Mouse (Mus musculus): ENCODE measurements at regions not wholly inside any gene's neighbourhood (a gene's known extent, or its start where the extent isn't known, plus 50 kb on each side); places are given as distances from the start of the nearest gene placed in this dataset.

GRCm38 (mm10) chr16:29054423-29054822 lies 125.0 kb upstream of the Mb21d2 start:
- TF ChIP-seq CTCF (IDR thresholded peaks at IDR 0.05; ENCODE audit: control insufficient read depth, insufficient read depth, insufficient replicate concordance, low read depth, low read length) (no peak), POLR2A (IDR thresholded peaks at IDR 0.05; ENCODE audit: control insufficient read depth, low read depth, low read length) (no peak)
- Histone ChIP-seq H3K36me3 (ENCODE audit: control insufficient read depth, insufficient read depth, low read length) (no peaks in the 10 kb centered on the region), H3K4me1 (ENCODE audit: control insufficient read depth, insufficient read depth, low read length) (no peaks in the 10 kb centered on the region), H3K27ac (ENCODE audit: control insufficient read depth, insufficient read depth, low read depth, low read length) (no peak overlapping the region), H3K4me3 (ENCODE audit: control insufficient read depth, low read depth, low read length) (peak overlapping the region; percentile 39), H3K27me3 (ENCODE audit: control insufficient read depth, insufficient read depth, low read length) (no peaks in the 10 kb centered on the region)

GRCm38 (mm10) chr16:29046453-29046993 lies 117.0 kb upstream of the Mb21d2 start:
- no peaks in the 10 kb centered on the region for H3K4me1 ChIP-seq (ENCODE audit: control insufficient read depth, insufficient read depth, low read length)
- TF ChIP-seq CTCF (IDR thresholded peaks at IDR 0.05; ENCODE audit: control insufficient read depth, insufficient read depth, insufficient replicate concordance, low read depth, low read length), result no peak
- no peak for TF ChIP-seq POLR2A (IDR thresholded peaks at IDR 0.05; ENCODE audit: control insufficient read depth, low read depth, low read length)
- no peaks in the 10 kb centered on the region for H3K36me3 ChIP-seq (ENCODE audit: control insufficient read depth, insufficient read depth, low read length)
- H3K4me3 ChIP-seq (ENCODE audit: control insufficient read depth, low read depth, low read length), result no peak overlapping the region
- no peak overlapping the region for H3K27ac ChIP-seq (ENCODE audit: control insufficient read depth, insufficient read depth, low read depth, low read length)
- H3K27me3 ChIP-seq (ENCODE audit: control insufficient read depth, insufficient read depth, low read length), result no peaks in the 10 kb centered on the region

- TF ChIP-seq CTCF (IDR thresholded peaks at IDR 0.05; ENCODE audit: control insufficient read depth, insufficient read depth, insufficient replicate concordance, low read depth, low read length) (no peak), POLR2A (IDR thresholded peaks at IDR 0.05; ENCODE audit: control insufficient read depth, low read depth, low read length) (no peak)
- Histone ChIP-seq H3K27me3 (ENCODE audit: control insufficient read depth, insufficient read depth, low read length) (no peaks in the 10 kb centered on the region), H3K4me1 (ENCODE audit: control insufficient read depth, insufficient read depth, low read length) (no peaks in the 10 kb centered on the region), H3K36me3 (ENCODE audit: control insufficient read depth, insufficient read depth, low read length) (no peaks in the 10 kb centered on the region), H3K27ac (ENCODE audit: control insufficient read depth, insufficient read depth, low read depth, low read length) (no peak overlapping the region), H3K4me3 (ENCODE audit: control insufficient read depth, low read depth, low read length) (no peak overlapping the region)
Observed at GRCm38 (mm10) chr16:29035523-29035922, 106.0 kb upstream of the Mb21d2 start.

- TF ChIP-seq POLR2A (IDR thresholded peaks at IDR 0.05; ENCODE audit: control insufficient read depth, low read depth, low read length) (no peak), CTCF (IDR thresholded peaks at IDR 0.05; ENCODE audit: control insufficient read depth, insufficient read depth, insufficient replicate concordance, low read depth, low read length) (no peak)
- H3K27ac ChIP-seq (ENCODE audit: control insufficient read depth, insufficient read depth, low read depth, low read length), result no peak overlapping the region
- no peak overlapping the region for H3K4me3 ChIP-seq (ENCODE audit: control insufficient read depth, low read depth, low read length)
- no peaks in the 10 kb centered on the region for H3K4me1 ChIP-seq (ENCODE audit: control insufficient read depth, insufficient read depth, low read length)
- no peaks in the 10 kb centered on the region for H3K36me3 ChIP-seq (ENCODE audit: control insufficient read depth, insufficient read depth, low read length)
- no peaks in the 10 kb centered on the region for H3K27me3 ChIP-seq (ENCODE audit: control insufficient read depth, insufficient read depth, low read length)
Observed at GRCm38 (mm10) chr16:29034053-29034794, 104.8 kb upstream of the Mb21d2 start.

GRCm38 (mm10) chr16:29033357-29033756 lies 103.9 kb upstream of the Mb21d2 start:
- Histone ChIP-seq H3K27ac (ENCODE audit: control insufficient read depth, insufficient read depth, low read depth, low read length) (no peak overlapping the region), H3K4me3 (ENCODE audit: control insufficient read depth, low read depth, low read length) (no peak overlapping the region), H3K27me3 (ENCODE audit: control insufficient read depth, insufficient read depth, low read length) (no peaks in the 10 kb centered on the region), H3K36me3 (ENCODE audit: control insufficient read depth, insufficient read depth, low read length) (no peaks in the 10 kb centered on the region), H3K4me1 (ENCODE audit: control insufficient read depth, insufficient read depth, low read length) (no peaks in the 10 kb centered on the region)
- no peak for TF ChIP-seq POLR2A (IDR thresholded peaks at IDR 0.05; ENCODE audit: control insufficient read depth, low read depth, low read length)

- no peak overlapping the region for H3K4me3 ChIP-seq (ENCODE audit: control insufficient read depth, low read depth, low read length)
- no peaks in the 10 kb centered on the region for H3K27me3 ChIP-seq (ENCODE audit: control insufficient read depth, insufficient read depth, low read length)
- no peaks in the 10 kb centered on the region for H3K4me1 ChIP-seq (ENCODE audit: control insufficient read depth, insufficient read depth, low read length)
- H3K36me3 ChIP-seq (ENCODE audit: control insufficient read depth, insufficient read depth, low read length), result no peaks in the 10 kb centered on the region
- TF ChIP-seq POLR2A (IDR thresholded peaks at IDR 0.05; ENCODE audit: control insufficient read depth, low read depth, low read length), result no peak
- H3K27ac ChIP-seq (ENCODE audit: control insufficient read depth, insufficient read depth, low read depth, low read length), result no peak overlapping the region
Observed at GRCm38 (mm10) chr16:29027856-29028255, 98.4 kb upstream of the Mb21d2 start.

- no peaks in the 10 kb centered on the region for H3K4me1 ChIP-seq (ENCODE audit: control insufficient read depth, insufficient read depth, low read length)
- TF ChIP-seq CTCF (IDR thresholded peaks at IDR 0.05; ENCODE audit: control insufficient read depth, insufficient read depth, insufficient replicate concordance, low read depth, low read length) (no peak), POLR2A (IDR thresholded peaks at IDR 0.05; ENCODE audit: control insufficient read depth, low read depth, low read length) (no peak)
- H3K27me3 ChIP-seq (ENCODE audit: control insufficient read depth, insufficient read depth, low read length), result no peaks in the 10 kb centered on the region
- H3K27ac ChIP-seq (ENCODE audit: control insufficient read depth, insufficient read depth, low read depth, low read length), result no peak overlapping the region
- H3K36me3 ChIP-seq (ENCODE audit: control insufficient read depth, insufficient read depth, low read length), result no peaks in the 10 kb centered on the region
- no peak overlapping the region for H3K4me3 ChIP-seq (ENCODE audit: control insufficient read depth, low read depth, low read length)
Observed at GRCm38 (mm10) chr16:29001249-29001648, 71.8 kb upstream of the Mb21d2 start.

Data from testis, adult 2 months (tissue).